Comparison of ENCODE assay signal across 30 mouse cellular contexts in the genomic region with DNA sequence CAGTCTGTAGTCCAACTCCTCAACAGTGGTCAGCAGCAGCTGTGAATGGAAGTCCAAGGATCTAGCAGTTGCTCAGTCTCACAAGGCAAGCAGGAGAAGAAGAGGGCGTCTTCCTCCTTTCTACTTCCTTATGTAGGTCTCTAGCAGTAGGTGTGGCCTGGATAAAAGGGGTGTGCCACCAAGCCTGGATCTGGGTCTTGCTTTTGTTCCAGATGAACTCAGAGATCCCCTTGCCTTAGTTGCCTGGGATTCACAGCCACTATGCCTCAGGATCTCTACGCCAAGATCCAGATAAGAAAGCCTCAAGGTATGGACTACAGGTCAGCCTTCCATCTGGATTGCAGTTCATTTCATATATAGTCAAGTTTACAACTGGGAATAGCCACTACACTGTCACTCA. TPM values are rescaled to one million over a fixed set of nuclear protein-coding genes. Genes with fewer than 3 reads are reported as not detected.
DNase-seq lines count a peak whose midpoint lies in the region; ATAC-seq and TF ChIP-seq lines count a peak whose summit lies in the region.
"Had no signal": no experiment of that assay in that cellular context is flagged by ENCODE, and none has a peak within 500 bp of the region (broad histone marks: within the 10 kb centered on the region; RNA-seq: fewer than 3 reads in every experiment).

A gene (minus strand): TSS at position 101 of the 400 bp plus-strand sequence.

- no peaks in the 10 kb centered on the region for H3K36me3 ChIP-seq in heart, embryonic 12.5 days
- H3K36me3 ChIP-seq in myocyte (ENCODE audit: control insufficient read depth, insufficient read depth) = no peaks in the 10 kb centered on the region
- H3K36me3 ChIP-seq: embryonic facial prominence, embryonic 10.5 days; embryonic facial prominence, embryonic 13.5 days; forebrain, embryonic 12.5 days; forebrain, embryonic 15.5 days; heart, embryonic 10.5 days had no signal

- no peak within 1 kb of the TSS for H3ac ChIP-seq in myocyte (ENCODE audit: control insufficient read depth, insufficient read length)

- H3K4me1 ChIP-seq in heart, embryonic 12.5 days (replicated peaks) = no peaks in the 10 kb centered on the region
- H3K4me1 ChIP-seq: embryonic facial prominence, embryonic 10.5 days; embryonic facial prominence, embryonic 13.5 days; forebrain, embryonic 12.5 days; forebrain, embryonic 15.5 days; heart, embryonic 10.5 days had no signal

- H3K27ac ChIP-seq in heart, embryonic 12.5 days (ENCODE audit: poor library complexity, severe bottlenecking) = no peak within 1 kb of the TSS
- H3K27ac ChIP-seq in left cerebral cortex, adult 2 months = peak within 1 kb of the TSS; percentile 75; the same call in 1 of the 2 replicates
- H3K27ac ChIP-seq: embryonic facial prominence, embryonic 10.5 days; embryonic facial prominence, embryonic 13.5 days; forebrain, embryonic 12.5 days; forebrain, embryonic 15.5 days; heart, embryonic 10.5 days; hindbrain, embryonic 14.5 days; hindbrain, postnatal 0 days had no signal

- intact Hi-C loops in left cerebral cortex, adult 2 months (cut with DNase I) = no loop called here
- intact Hi-C loops in left cerebral cortex, postnatal 14 days (cut with DNase I) = no loop called here

- no peak for ATAC-seq in heart, embryonic 12.5 days (ENCODE audit: insufficient number of reproducible peaks, low FRiP score)
- ATAC-seq: forebrain, embryonic 15.5 days; hindbrain, postnatal 0 days; inflammation-experienced regulatory T-cells, adult 6 months; intestine, embryonic 16.5 days had no signal

- TF ChIP-seq CTCF in left cerebral cortex, adult 2 months (IDR thresholded peaks at IDR 0.05) = no peak

- DNase-seq in heart, adult 8-10 months (ENCODE audit: low spot score) = no peak
- no peak for DNase-seq in left cerebral cortex, adult 2 months (ENCODE audit: extremely low spot score in 1 of 2, low spot score in 2 of 2)
- no peak for DNase-seq in left cerebral cortex, postnatal 14 days (ENCODE audit: low spot score in 2 of 2)
- DNase-seq in yolk sac, embryonic 10.5 days (ENCODE audit: low spot score) = peak; percentile 38
- no peak for DNase-seq in embryo, embryonic 10.5 days (ENCODE audit: low spot score)
- DNase-seq in adrenal gland, postnatal 4 days (ENCODE audit: low spot score in 2 of 2) = no peak
- DNase-seq: adrenal gland, adult 2 months; adrenal gland, postnatal 14 days; cerebellum, adult 11-12 months; cerebellum, adult 8-10 months; cerebellum, postnatal 10 days; cerebellum, postnatal 36 days; gastrocnemius, postnatal 10 days; gastrocnemius, postnatal 36 days; heart, postnatal 14 days; heart, postnatal 4 days had no signal

- peaks cover 9% of the 10 kb centered on the region; the same call in 1 of the 2 replicates for H3K9me3 ChIP-seq in heart, embryonic 12.5 days (replicated peaks)
- H3K9me3 ChIP-seq: embryonic facial prominence, embryonic 13.5 days; heart, embryonic 10.5 days had no signal

- no peaks in the 10 kb centered on the region for H3K27me3 ChIP-seq in heart, embryonic 12.5 days (replicated peaks)
- no peaks in the 10 kb centered on the region for H3K27me3 ChIP-seq in myocyte (ENCODE audit: control insufficient read depth, insufficient read depth, insufficient read length)
- H3K27me3 ChIP-seq: embryonic facial prominence, embryonic 13.5 days; forebrain, embryonic 12.5 days; forebrain, embryonic 15.5 days had no signal

- peak within 1 kb of the TSS; percentile 40 for H3K4me2 ChIP-seq in heart, embryonic 12.5 days
- H3K4me2 ChIP-seq in myocyte (ENCODE audit: low read depth) = peak within 1 kb of the TSS; percentile 42
- H3K4me2 ChIP-seq: embryonic facial prominence, embryonic 13.5 days; forebrain, embryonic 12.5 days; forebrain, embryonic 15.5 days; hindbrain, embryonic 14.5 days had no signal

- H3K4me3 ChIP-seq in heart, embryonic 12.5 days = no peak within 1 kb of the TSS
- H3K4me3 ChIP-seq in left cerebral cortex, adult 2 months = no peak within 1 kb of the TSS
- H3K4me3 ChIP-seq in myocyte = no peak within 1 kb of the TSS
- H3K4me3 ChIP-seq: embryonic facial prominence, embryonic 10.5 days; embryonic facial prominence, embryonic 13.5 days; erythroblast, embryonic 14.5 days; forebrain, embryonic 12.5 days; forebrain, embryonic 15.5 days; heart, embryonic 10.5 days had no signal

- no peak for TF ChIP-seq POLR2A in myocyte (IDR thresholded peaks at IDR 0.05; ENCODE audit: insufficient read length, low read depth)

- 45% methylated on average over 2 of the region's 2 CpGs for WGBS in heart, embryonic 12.5 days

- H3K9ac ChIP-seq in heart, embryonic 12.5 days = no peak within 1 kb of the TSS
- H3K9ac ChIP-seq: embryonic facial prominence, embryonic 13.5 days; forebrain, embryonic 12.5 days; forebrain, embryonic 15.5 days; hindbrain, embryonic 14.5 days had no signal

- H3K79me2 ChIP-seq in myocyte (ENCODE audit: control insufficient read depth, insufficient read depth) = no peaks in the 10 kb centered on the region

TF ChIP-seq in myocyte, 11 proteins besides CTCF, POLR2A, EP300 and RAD21:
- TF ChIP-seq MYOD1 (IDR thresholded peaks at IDR 0.05; ENCODE audit: control insufficient read depth in 1 of 3, insufficient read length in 2 of 3, low read depth in 2 of 3) (no peak), E2F4 (IDR thresholded peaks at IDR 0.05; ENCODE audit: insufficient read depth) (no peak), REST (IDR thresholded peaks at IDR 0.05; ENCODE audit: insufficient read depth, insufficient read length) (no peak), CEBPB (IDR thresholded peaks at IDR 0.05; ENCODE audit: insufficient read depth, poor library complexity, severe bottlenecking) (no peak), POLR2AphosphoS2 (IDR thresholded peaks at IDR 0.05; ENCODE audit: insufficient read length, low read depth) (no peak), MAX (IDR thresholded peaks at IDR 0.05; ENCODE audit: low read depth) (no peak), SRF (IDR thresholded peaks at IDR 0.05; ENCODE audit: control insufficient read depth, insufficient read length, low read depth) (no peak), TCF3 (IDR thresholded peaks at IDR 0.05; ENCODE audit: insufficient read length, low read depth) (no peak), MYOG (IDR thresholded peaks at IDR 0.05; ENCODE audit: control insufficient read depth in 1 of 3, insufficient read depth in 1 of 3, insufficient read length in 2 of 3, low read depth in 2 of 3) (no peak), USF1 (IDR thresholded peaks at IDR 0.05; ENCODE audit: low read depth) (no peak), TCF12 (IDR thresholded peaks at IDR 0.05; ENCODE audit: insufficient read depth, poor library complexity, severe bottlenecking) (no peak)

RNA-seq across cellular contexts. Expression of the gene that starts here (rescaled TPM):
- polyA plus RNA-seq in heart, embryonic 12.5 days (2016; fragmentation: Nextera tagmentation; extraction: Ambion mirVana) = 0.29 and 0.40 TPM in 2 replicates
- total RNA-seq in heart, adult 8-10 months (2022) = under 1 TPM in 1 of 4 experiments, not detected in 3; 0.31 TPM
- 1 to 10 TPM; 5.8 to 6.2 TPM for total RNA-seq in left cerebral cortex, adult 2 months (2021)
- total RNA-seq in left cerebral cortex, postnatal 14 days (2021) = 1 to 10 TPM; 1.0 to 2.0 TPM
- 6.9 TPM for polyA plus RNA-seq in myocyte (2012; fragmentation: generic; extraction: Trizol)
- under 1 TPM in 1 of 2 experiments, not detected in 1; 0.17 TPM for total RNA-seq in adrenal gland, postnatal 4 days (2021)
- total RNA-seq: adrenal gland, adult 2 months; adrenal gland, postnatal 14 days; gastrocnemius, adult 18-20 months; gastrocnemius, postnatal 36 days; hindbrain, postnatal 0 days had no signal
- polyA plus RNA-seq: adrenal gland, adult 2 months; embryonic facial prominence, embryonic 13.5 days; erythroblast, embryonic 14.5 days; forebrain, embryonic 12.5 days; forebrain, embryonic 15.5 days; hindbrain, embryonic 11.5 days; hindbrain, embryonic 14.5 days; hindbrain, postnatal 0 days had no signal
